Mouse (Mus musculus) thymus, postnatal 10 days (tissue): ENCODE data around the gene Psmb1.
"Not testable (repeated sequence)": the region's sequence is repeated elsewhere in the genome, so short reads cannot be mapped to it uniquely, and the experiment has no call there.

Source experiments
- DNase-seq, 2 experiments: peaks; one replicate each; pipeline ENCODE4 v3.0.0; 2021; ENCODE audit warnings: low spot score in 2 of 2

Psmb1 gene

DNA sequence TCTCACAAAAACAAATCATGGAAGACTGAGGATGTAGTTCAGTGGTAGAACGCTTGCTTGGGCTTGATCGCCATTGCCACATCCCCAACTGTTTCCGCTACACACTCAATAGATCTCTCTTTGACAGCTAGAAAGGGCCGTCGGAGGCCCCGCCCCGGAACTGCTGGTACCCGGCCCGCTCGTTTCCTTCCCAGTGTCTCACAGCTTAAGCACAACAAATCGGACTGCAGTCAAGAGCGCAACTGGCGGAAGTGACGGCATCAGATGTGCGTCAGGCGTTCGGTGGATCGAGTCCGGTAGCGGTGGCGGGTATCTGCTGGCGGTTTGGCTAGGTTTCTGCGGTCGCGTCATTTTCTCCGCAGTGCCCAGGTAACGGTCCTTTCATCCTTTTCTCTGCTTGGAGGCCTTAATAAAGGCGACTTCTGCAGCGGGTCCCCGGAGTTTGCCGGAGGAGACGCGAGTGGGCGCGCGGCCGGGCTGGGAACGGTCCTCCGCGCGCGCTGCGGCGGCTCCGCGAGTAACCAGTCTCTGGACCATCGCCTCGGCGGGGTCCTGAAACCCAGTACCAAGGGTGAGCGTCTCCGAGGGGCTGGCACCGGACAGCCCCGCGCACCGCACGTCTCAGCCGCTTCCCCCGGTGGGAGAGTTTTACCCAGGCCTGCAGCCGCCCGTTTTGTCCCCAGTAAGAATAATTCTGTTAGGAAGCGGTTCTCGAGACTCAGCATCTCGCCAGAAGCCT is at the start of gene Psmb1, which contains the start of gene Tbp:
TSS of gene Psmb1 (minus strand) at position 96 of the 739 bp plus-strand sequence.
TSS of gene Tbp (plus strand) at position 233 of the 739 bp plus-strand sequence.
- DNase-seq, result peak; percentile 94 to 95

DNA sequence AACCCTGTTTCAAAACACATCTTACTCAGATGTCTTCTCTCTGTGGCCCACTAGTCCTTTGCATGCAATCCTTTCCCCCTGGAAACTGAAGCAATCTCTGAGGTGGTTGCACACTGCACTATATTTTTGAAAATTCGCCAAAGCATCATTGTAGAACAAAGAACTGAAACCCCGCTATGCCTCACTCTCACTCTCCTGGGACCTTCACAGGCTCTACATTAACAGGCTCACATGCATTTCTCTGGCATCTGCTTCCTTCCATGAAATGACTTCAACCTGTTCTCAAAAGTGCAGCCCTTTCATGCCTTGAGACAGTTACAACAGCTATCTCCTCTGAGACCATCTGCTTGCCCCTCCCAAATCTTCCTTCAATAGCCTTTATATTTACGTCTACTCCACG is 46.9 kb upstream of the Psmb1 start:
- DNase-seq, result no peak

DNA sequence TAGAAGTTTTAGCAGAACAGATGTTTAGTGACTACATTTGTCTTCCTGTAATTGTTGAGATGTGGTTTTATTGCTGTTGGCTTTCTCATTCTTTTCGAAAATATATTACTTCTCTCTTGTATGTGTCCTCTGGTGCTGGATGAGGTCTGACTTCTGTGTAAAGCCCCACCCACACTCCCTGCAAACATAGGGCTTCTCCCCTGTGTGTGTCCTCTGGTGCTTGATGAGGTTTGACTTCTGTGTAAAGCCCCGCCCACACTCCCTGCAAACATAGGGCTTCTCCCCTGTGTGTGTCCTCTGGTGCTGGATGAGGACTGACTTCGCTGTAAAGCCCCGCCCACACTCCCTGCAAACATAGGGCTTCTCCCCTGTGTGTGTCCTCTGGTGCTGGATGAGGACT is 44.3 kb upstream of the Psmb1 start:
- DNase-seq, result not testable (repeated sequence)

DNA sequence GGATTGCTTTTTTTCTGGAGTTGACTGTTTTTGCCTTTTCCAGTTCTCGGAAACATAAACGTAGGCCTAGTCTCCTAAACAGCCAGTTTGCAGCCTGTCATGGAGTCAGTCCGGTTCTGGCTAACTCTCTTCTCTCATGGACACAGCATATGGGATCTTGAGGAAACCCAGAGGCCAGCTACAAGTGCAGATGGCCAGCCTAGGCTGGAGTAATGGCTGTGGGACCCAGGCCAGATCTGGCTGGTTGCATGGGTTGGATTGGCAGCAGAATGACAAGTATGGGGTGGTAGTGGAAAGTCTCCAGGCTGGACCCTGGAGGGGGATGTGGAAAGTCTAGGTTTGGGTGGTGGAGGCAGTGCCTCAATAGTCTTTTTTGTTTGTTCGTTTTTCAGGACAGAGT is 40.8 kb upstream of the Psmb1 start:
- DNase-seq, result no peak

DNA sequence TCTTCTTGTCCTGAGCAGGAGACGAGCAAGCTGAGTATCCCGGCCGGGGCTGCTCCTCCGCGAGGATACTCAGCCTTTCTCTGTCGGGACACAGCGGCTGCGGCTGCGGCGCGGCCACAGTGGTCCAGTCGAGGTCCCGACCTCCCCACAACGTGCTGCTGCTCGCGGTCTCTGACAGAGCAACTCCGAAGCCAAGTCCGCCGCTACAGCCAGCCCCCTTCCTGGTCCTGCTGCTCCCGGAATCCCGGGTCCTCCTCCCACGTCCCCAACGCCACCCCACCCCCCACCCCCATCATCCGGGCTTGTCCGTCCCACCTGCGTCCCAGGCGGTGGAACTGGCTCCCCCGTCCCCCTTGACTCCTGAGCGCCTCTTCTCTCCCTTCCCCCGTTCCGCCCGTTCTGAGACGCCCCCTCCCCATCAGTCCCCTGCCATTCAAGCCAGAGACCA is 36.9 kb upstream of the Psmb1 start:
- DNase-seq, result no peak

DNA sequence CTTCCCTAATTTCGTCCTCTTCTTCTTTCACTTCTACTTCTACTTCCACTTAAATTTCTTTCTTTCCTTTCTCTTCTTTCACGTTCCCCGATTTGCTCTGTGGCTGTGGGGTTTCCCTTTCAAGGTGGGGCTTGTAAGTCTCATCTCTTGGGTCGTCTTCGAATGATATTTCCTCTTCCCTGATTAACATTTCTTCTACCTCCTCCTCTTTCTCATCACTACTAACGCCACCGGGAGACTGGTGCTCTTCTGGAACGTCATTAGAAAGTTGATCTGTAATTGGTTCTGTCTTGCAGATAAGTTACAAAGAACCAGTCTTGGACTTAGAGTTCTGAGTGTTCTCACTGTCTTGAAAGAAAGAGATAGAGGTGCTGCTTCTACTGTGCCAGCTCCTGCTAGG is 36.4 kb upstream of the Psmb1 start:
- no peak for DNase-seq

DNA sequence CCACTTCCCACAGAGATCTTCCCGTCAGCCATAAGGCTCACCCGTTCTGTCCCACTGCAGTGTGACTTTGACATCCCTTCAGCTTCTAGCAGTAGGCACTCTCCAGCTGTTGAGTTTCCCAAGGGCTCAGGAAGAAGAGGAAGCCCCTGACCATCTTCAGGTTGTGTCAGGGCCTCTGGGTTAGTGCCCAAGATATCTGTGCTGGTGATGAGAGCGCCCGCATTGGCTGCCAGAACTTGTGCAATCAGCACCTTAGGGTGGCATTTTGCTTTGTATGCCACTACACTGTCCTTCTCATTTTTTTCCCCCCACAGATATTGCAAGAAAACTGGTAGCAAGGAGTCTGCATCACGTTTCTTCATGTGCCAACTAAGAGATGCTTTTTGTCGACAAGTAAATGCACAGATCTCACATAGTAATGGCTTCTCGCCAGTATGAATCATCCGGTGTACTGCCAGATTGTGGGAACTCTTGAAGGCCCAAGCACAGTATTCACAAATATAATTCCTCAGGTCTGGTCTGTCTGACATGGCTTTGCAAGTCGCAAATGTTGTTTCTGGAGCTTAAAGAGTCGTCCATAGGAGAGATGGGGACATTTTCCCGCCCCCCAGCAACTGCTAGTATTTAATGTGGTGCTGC is 35.7 kb upstream of the Psmb1 start:
- no peak for DNase-seq

DNA sequence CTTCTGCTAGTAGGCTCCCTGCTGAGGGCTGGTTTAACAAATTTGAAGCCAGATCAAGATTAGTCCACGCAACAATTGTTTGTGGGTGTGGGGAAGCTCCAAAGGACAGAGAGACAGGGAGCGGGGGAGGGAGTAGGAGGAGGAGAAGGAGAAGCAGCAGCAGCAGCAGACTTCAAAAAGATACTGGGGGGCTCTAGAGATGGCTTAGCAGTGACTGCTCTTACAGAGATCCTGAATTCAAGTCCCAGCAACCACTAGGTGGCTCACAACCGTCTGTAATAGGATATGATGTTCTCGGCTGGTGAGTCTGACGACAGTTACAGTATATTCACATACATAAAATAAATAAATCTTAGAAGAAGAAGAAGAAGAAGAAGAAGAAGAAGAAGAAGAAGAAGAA is 30.6 kb upstream of the Psmb1 start:
- DNase-seq, result peak; percentile 14 to 51

DNA sequence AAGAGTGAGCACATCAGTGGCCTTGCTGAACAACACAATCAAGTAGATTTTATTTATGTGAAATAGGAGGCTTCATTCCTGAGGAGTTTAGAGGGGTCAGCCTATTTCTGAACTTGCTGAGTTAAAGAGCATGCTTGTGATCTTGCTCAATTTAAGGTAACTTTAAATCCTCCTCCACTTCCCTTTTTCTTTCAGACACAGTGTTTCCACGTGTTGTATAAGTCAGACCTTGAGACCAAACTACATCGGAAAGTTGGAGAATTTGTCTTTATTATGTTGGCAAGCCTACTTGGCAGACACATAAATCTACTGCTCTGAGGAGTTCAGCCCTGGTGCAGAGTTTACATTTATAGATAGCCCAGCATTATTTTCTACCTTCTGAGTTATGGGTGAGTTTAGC is 29.3 kb upstream of the Psmb1 start:
- DNase-seq, result no peak

DNA sequence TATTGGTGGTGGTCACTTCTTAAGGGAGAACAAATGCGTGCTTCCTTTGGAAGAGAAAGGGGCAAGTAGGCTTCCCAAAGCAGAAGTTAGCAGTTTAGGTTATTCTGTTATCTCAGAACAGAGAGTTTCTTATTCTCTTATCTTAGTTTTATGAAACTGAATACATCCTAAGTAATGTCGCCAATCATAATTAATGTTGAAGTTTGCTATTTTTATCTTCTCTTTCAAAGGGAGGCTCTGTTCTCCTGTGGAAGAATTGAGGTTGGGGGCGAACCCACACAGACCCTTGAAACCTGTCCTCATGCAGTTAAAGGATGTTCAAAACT is 28.2 kb upstream of the Psmb1 start:
- no peak for DNase-seq

DNA sequence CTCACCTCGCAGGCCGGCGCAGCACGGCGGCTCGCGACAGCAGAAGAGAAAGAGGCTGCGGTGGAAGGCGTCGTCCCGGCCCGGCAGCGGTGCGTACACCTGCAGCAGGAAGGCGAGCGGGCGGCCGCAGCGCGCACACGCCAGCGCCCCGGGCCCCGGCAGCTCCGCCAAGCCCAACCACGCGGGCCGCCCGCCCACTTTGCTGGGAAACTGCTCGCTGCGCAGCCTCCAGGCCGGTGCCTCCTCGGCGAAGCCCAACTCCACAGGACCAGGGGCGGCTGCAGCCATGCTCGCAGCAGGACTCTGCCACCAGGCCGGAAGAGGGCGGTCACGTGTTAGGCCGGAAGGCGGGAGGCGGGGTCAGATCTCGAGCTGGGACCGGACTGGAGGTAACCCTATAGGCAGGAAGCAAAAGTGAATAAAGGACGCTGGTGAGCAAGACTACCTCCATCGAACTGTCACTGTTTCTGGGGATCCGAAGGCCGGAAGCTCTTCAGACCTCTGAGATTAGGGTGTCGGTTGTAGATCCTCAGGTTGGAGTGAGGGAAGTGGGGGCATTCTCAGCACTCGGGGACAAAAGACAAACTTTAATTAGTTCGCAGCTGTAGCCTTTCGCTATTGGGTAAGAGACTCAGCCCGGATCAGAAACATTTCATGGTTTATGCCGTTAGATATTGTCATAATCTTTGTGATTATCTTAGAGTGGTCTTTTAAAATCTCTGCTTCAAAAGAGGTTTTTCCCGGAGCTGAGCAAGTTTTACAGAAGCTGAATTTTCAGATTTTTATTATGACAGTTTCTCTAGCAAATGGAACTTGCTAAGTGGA is 27.6 kb upstream of the Psmb1 start, which contains the start of gene Pdcd2:
TSS of gene Pdcd2 (minus strand) at position 316 of the 825 bp plus-strand sequence.
- peak; percentile 86 to 89 for DNase-seq

DNA sequence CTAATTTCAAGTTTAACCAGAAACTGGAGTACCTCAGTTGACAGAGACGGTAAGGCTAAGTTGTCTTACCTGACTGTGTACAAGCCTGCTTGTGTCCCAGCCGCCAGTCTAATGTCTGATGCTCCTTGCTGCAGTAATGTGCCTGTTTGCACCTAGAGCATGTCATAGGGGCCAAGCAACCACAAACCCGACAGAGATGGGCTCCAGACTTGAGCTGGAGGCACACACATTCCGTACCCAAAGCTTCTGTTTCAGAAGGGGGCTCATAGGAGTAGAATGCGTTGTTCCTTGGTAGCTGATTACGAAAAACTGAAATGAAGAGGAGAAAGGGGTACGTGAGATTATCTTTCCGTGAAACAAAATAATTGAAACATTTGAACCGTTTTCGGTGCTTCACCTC is 26.8 kb upstream of the Psmb1 start:
- DNase-seq, result peak in 1 of 2 experiments; percentile 11

DNA sequence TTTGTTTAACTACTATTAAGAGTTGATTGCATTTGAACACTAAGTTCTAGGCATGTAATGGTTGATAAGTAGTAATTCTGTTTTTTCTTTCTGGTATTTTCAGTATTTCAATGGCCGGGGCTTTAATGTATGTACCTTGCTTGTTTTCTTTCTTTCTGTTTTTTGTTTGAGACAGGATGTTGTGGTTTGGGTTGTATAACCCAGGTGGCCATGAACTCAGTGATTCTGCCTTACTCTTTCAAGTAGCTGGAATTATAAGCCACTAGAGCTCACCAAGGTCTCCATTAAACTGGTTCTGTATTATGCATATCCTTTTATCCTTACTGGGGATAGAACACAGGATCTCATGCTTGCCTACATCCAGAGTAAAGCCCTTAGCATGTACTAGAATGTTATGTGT is 19.2 kb upstream of the Psmb1 start:
- DNase-seq, result no peak

DNA sequence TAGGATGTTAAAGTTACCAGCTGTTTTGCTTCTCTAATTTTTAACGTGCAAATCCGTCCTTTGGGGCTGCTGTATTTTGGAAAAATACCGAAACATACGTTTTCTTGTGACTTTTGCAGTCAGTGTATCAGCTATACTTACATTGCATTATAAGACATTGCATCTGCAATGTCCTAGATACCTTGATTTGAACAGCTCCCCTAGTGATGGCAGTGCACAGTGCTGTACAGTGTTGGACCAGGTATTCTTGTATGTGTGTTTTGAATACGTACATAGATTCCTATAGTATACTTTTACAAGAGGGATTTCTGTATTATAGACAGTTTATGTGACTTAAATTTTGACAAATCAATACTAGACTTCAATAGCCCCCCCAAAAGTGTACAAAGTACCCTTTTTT is 18.6 kb upstream of the Psmb1 start:
- DNase-seq, result no peak

DNA sequence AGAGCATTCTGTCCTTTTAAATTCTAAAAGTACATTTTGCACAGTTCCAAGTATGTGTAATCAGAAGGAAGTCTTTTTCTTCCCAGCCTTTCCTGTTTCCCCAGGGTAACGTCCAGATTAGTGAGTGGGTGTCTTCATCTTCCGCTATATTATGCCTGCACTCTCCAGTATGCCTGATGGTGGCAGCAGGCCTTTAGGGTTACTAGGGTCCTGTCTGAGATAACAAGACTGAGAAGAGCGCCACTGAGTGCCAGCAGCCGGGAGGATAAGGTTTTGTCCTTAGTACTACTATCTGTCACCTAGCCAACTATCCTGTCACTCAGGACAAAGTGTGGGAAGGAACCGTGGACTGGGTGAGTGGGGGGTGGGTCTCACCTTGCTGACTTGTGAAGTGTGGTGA is 18.2 kb upstream of the Psmb1 start:
- DNase-seq, result no peak

DNA sequence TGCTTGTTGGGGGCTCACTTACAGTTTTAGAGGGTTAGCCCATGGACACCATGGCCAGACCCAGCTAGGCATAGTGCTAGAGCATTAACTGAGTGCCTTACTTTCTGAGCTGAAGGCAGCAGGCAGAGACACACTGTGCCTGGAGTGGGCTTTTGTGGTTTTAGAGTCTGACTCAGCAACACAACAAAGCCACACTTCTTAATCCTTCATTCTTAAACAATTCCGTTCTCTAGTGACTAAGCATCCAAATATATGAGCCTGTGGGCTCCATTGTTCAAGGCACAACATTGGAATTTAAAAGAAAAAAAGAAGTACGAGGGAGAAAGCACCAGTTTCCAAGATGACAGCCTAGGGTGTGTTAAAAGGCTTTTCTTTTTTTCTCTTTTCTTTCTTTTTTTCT is 11.1 kb upstream of the Psmb1 start:
- no peak for DNase-seq

DNA sequence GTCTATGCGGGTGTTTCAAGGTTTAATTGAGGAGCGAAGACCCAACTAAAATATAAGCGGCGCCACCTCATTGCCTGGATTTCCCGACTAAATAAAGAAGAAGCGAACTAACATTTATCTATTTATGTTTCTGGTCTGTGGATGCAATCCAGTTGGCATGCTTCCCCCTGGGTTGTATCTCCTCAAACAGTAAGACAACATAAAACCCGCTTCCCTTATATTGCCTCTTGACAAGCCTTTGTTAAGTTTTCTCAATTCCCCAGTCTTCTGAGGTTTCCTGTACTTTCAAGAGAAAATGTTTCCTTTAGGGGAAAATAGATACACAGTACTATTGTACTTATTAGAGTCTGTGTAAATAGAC is 818 bp downstream of the Psmb1 start:
- DNase-seq, result no peak

DNA sequence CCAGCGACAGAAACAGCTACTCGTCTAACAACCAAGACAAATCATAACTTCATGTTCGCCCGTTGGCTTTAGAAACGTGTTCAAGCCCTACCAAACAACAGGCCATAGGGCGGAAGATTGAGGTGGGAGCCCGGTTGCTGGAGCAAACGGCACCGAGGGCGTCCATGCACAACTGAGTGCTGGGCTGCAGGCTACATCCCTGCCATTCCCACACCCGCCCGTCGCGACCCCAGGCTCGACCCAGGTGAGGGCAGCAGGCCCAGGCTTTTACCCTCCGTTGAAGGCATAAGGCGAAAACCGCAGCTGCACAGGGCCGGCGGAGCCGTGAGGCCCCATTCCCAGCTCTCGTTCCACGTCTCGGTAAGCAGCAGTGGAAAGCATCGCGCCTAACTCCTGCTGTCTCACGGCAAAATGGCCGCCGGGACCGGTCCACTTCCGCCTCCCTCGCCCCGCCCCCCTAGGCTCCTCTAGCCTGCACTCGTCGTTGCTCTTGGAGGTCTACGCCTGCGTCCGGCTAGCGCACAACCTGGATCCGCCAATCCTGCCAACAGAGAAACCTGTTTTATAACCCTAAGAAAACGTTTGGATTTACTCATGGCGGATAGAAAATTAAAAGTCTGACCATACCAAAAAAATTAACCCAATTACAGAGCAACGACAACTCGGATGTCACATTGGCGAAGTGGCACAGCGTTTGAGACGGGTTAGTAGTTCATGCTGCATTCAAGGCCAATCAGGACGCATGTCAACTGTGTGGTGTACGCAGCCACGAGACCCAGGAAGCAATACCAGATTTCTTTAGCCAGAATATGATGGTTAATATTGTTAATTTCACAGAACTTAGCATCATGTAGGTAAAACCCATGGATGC is 1.4 kb downstream of the Psmb1 start:
- DNase-seq, result peak; percentile 91 to 93

DNA sequence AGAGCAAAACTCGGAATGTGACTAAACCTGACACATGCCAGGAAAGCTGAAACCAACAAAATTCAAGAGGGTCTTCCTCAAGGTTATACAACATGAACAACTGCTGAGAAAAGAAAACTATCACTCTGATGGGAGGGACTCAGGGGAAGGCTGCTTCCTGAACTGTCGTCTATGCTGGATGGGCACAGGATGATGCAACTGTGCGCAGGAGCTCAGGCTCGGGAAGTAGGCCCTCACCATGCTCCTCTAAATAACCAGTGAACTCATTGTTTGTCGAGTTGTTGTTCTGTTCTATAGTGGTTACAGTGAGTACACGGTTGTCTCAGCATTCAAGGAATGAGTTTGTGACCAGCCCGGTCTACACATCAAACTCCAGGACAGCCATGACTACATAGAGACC is 9.0 kb downstream of the Psmb1 start:
- DNase-seq, result no peak

DNA sequence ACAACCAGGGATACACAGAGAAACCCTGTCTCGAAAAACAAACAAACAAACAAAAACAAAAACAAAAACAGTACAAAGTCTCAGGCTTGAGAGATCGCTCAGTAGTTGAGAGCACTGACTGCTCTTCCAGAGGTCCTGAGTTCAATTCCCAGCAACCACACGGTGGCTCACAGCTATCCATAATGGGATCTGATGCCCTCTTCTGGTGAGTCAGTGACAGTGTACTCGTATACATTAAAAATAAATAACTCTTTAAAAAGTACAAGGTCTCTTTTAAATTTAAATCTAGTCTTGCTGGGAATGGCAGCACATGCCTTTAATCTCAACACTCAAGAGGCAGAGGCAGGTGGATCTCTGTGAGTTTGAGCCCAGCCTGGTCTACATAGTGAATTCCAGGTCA is 26.9 kb downstream of the Psmb1 start:
- no peak for DNase-seq

DNA sequence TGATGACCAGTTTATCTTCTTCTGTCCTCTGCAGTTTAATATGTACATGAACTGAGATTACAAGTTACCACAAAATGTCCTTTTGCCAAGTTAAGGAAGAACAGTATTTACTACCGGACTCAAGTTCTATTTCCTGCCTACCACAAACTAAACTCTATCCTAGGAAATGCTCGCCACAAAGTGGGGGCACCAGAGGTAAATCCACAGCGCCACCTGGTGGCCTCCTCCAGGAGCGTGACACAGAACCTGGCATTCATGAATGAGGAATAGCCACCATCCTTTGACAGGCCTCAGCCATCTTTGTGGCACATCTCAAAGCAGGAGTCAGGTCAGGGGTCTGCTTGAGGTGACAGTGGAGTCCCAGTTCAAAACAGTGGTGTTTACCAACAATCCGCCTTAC is 31.9 kb downstream of the Psmb1 start:
- DNase-seq, result peak; percentile 24 to 75
